13 mouse cellular contexts compared by ENCODE assay signal in genomic region chr4:99654621-99655296, GRCm38 (mm10). TPM values are rescaled to one million over a fixed set of nuclear protein-coding genes. Genes with fewer than 3 reads are reported as not detected.
DNase-seq lines count a peak whose midpoint lies in the region; ATAC-seq and TF ChIP-seq lines count a peak whose summit lies in the region.
"Had no signal": no experiment of that assay in that cellular context is flagged by ENCODE, and none has a peak within 500 bp of the region (broad histone marks: within the 10 kb centered on the region; RNA-seq: fewer than 3 reads in every experiment).

No protein-coding gene starts in this region.

- peaks cover 50% of the 10 kb centered on the region for H3K4me1 ChIP-seq in midbrain, embryonic 10.5 days
- no peaks in the 10 kb centered on the region for H3K4me1 ChIP-seq in midbrain, postnatal 0 days (ENCODE audit: insufficient read depth, low read length)
- peaks cover 28% of the 10 kb centered on the region for H3K4me1 ChIP-seq in hindbrain, embryonic 12.5 days
- H3K4me1 ChIP-seq in olfactory bulb, adult 2 months (ENCODE audit: control insufficient read depth, insufficient read depth, low read length), result 0 out of 2 replicates have a peak, but pooled peaks cover 7% of the 10 kb centered on the region

- TF ChIP-seq CTCF in midbrain, postnatal 0 days (IDR thresholded peaks at IDR 0.05), result no peak
- no peak for TF ChIP-seq CTCF in olfactory bulb, adult 2 months (IDR thresholded peaks at IDR 0.05; ENCODE audit: insufficient read depth, low read depth, low read length)

- no peak for ATAC-seq in midbrain, postnatal 0 days (ENCODE audit: low FRiP score)
- ATAC-seq in hindbrain, embryonic 12.5 days (ENCODE audit: low FRiP score), result no peak
- ATAC-seq: intestine, postnatal 0 days; lung, postnatal 0 days had no signal

- peak; percentile 12 to 36 for DNase-seq in cerebellum, postnatal 14 days
- DNase-seq in cerebellum, adult 11-12 months, result no peak
- DNase-seq in midbrain, embryonic 10.5 days (ENCODE audit: low spot score), result peak; percentile 40
- no peak for DNase-seq in midbrain, postnatal 0 days (ENCODE audit: low spot score)
- DNase-seq in left cerebral cortex, postnatal 10 days (ENCODE audit: extremely low spot score in 1 of 2, low spot score in 2 of 2), result no peak
- no peak for DNase-seq in left cerebral cortex, postnatal 36 days (ENCODE audit: low spot score in 2 of 2)

- H3K4me3 ChIP-seq in midbrain, embryonic 10.5 days, result no peak overlapping the region
- no peak overlapping the region for H3K4me3 ChIP-seq in midbrain, postnatal 0 days (ENCODE audit: low read depth, low read length)
- H3K4me3 ChIP-seq in hindbrain, embryonic 12.5 days, result peak overlapping the region; percentile 15
- peak overlapping the region; percentile 11; the same call in 1 of the 2 replicates for H3K4me3 ChIP-seq in olfactory bulb, adult 2 months (ENCODE audit: insufficient read depth, low read depth, low read length)
- H3K4me3 ChIP-seq: layer of hippocampus, adult 2 months; limb, embryonic 12.5 days had no signal

- H3K36me3 ChIP-seq in midbrain, embryonic 10.5 days, result no peaks in the 10 kb centered on the region
- no peaks in the 10 kb centered on the region for H3K36me3 ChIP-seq in midbrain, postnatal 0 days (ENCODE audit: insufficient read depth, low read length)
- H3K36me3 ChIP-seq in hindbrain, embryonic 12.5 days, result no peaks in the 10 kb centered on the region
- H3K36me3 ChIP-seq: limb, embryonic 12.5 days had no signal

- H3K9ac ChIP-seq in midbrain, postnatal 0 days (replicated peaks; ENCODE audit: low read length, poor library complexity, severe bottlenecking), result no peak overlapping the region
- no peak overlapping the region for H3K9ac ChIP-seq in hindbrain, embryonic 12.5 days
- H3K9ac ChIP-seq: limb, embryonic 12.5 days had no signal

- intact Hi-C loops in left cerebral cortex, postnatal 10 days (cut with DNase I), result loop anchor here (5.0 kb wide), 1 partner anchor 82 kb away; no protein-coding TSS in a partner anchor
- intact Hi-C loops in left cerebral cortex, postnatal 36 days (cut with DNase I), result loop anchor here (5.0 kb wide), 1 partner anchor 82 kb away; no protein-coding TSS in a partner anchor

- peaks cover 100% of the 10 kb centered on the region for H3K27me3 ChIP-seq in midbrain, embryonic 10.5 days (ENCODE audit: low read depth, poor library complexity, severe bottlenecking)
- peaks cover 63% of the 10 kb centered on the region for H3K27me3 ChIP-seq in midbrain, postnatal 0 days (ENCODE audit: insufficient read depth, low read length)
- H3K27me3 ChIP-seq in hindbrain, embryonic 12.5 days, result peaks cover 82% of the 10 kb centered on the region

- H3K9me3 ChIP-seq in midbrain, embryonic 10.5 days (replicated peaks), result no peaks in the 10 kb centered on the region
- no peaks in the 10 kb centered on the region for H3K9me3 ChIP-seq in midbrain, postnatal 0 days (ENCODE audit: low read length)
- H3K9me3 ChIP-seq in hindbrain, embryonic 12.5 days (replicated peaks), result no peaks in the 10 kb centered on the region
- H3K9me3 ChIP-seq: limb, embryonic 12.5 days had no signal

- no peak for TF ChIP-seq POLR2A in olfactory bulb, adult 2 months (IDR thresholded peaks at IDR 0.05; ENCODE audit: insufficient read depth, low read depth, low read length)

- WGBS in midbrain, embryonic 10.5 days, result under 1% methylated on average over 27 of the region's 27 CpGs
- 1% methylated on average over 27 of the region's 27 CpGs for WGBS in midbrain, postnatal 0 days
- 1% methylated on average over 27 of the region's 27 CpGs for WGBS in hindbrain, embryonic 12.5 days
- 6% methylated on average over 27 of the region's 27 CpGs for WGBS in olfactory bulb, adult 2 months

- no peak overlapping the region for H3K27ac ChIP-seq in midbrain, embryonic 10.5 days (replicated peaks)
- H3K27ac ChIP-seq in midbrain, postnatal 0 days (ENCODE audit: low read depth, low read length), result no peak overlapping the region
- 0 out of 2 replicates have a peak overlapping the region, but pooled peaks have one; percentile 9 for H3K27ac ChIP-seq in hindbrain, embryonic 12.5 days
- H3K27ac ChIP-seq in olfactory bulb, adult 2 months (ENCODE audit: insufficient read depth, low read depth, low read length), result no peak overlapping the region
- H3K27ac ChIP-seq: layer of hippocampus, adult 2 months; limb, embryonic 12.5 days had no signal

- H3K4me2 ChIP-seq in midbrain, postnatal 0 days (ENCODE audit: low read depth, low read length, poor library complexity, severe bottlenecking), result no peak overlapping the region
- H3K4me2 ChIP-seq in hindbrain, embryonic 12.5 days (replicated peaks), result 0 out of 2 replicates have a peak overlapping the region, but pooled peaks have one; percentile 4

RNA-seq across cellular contexts. Expression of gene Foxd3, which starts 1.3 kb away (rescaled TPM):
- 0.05 and 0.23 TPM in 2 replicates for polyA plus RNA-seq in midbrain, embryonic 10.5 days (2016; fragmentation: Nextera tagmentation; extraction: Ambion mirVana)
- total RNA-seq in midbrain, postnatal 0 days (2014; rRNA removed), result 0.71 and 1.0 TPM in 2 replicates
- polyA plus RNA-seq in midbrain, postnatal 0 days (2015; fragmentation: Nextera tagmentation; extraction: Ambion mirVana), result not detected in 2 replicates
- polyA plus RNA-seq in hindbrain, embryonic 12.5 days (2016; fragmentation: Nextera tagmentation; extraction: Ambion mirVana), result 4.4 and 5.1 TPM in 2 replicates
- not detected in 2 replicates for polyA plus RNA-seq in olfactory bulb, adult 2 months (2012; ENCODE audit: insufficient read depth, insufficient read length, low replicate concordance, missing spikeins)
- not detected for total RNA-seq in left cerebral cortex, postnatal 10 days (2021)
- not detected for total RNA-seq in left cerebral cortex, postnatal 36 days (2021)
- total RNA-seq: layer of hippocampus, adult 2 months had no signal
- polyA plus RNA-seq: heart, embryonic 14.5 days had no signal

Comparison
In these comparisons a context has a peak if more than half of its experiments do, and no peak if none do; other contexts are left out.
1. DNase-seq: peak in cerebellum, postnatal 14 days (2 of 2) and midbrain, embryonic 10.5 days (single experiment); none in cerebellum, adult 11-12 months (single experiment), midbrain, postnatal 0 days (single experiment), left cerebral cortex, postnatal 10 days (0 of 2) and left cerebral cortex, postnatal 36 days (0 of 2).
2. H3K4me3 ChIP-seq: peak in hindbrain, embryonic 12.5 days (single experiment) and olfactory bulb, adult 2 months (single experiment); none in midbrain, embryonic 10.5 days (single experiment) and midbrain, postnatal 0 days (single experiment).